Mouse (Mus musculus): ENCODE data around the gene Smim5. TPM values are rescaled to one million over a fixed set of nuclear protein-coding genes. Genes with fewer than 3 reads are reported as not detected.

Gene Smim5
- total RNA-seq, 2 experiments from 2014 or later: 0.46 to 0.74 TPM

DNA sequence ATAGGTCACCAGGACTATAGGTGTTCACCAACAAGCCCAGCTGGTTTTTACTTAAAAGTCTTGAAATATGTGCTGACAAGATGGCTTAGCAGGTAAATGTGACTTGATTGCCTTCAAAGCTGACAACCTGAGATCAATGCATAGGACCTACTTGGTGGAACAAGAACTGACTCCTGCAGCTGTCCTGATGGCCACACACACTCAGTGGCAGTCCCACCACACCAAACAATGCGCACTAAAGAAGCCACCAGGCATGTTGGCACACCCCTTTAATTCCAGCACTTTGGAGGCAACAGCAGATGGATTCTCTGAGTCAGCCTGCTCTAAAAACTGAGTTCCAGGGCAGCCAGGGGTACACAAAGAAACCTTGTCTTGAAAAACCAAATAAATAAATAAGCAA is 22.2 kb downstream of the Smim5 start:
- no peak for DNase-seq (ENCODE audit: low spot score in 2 of 2)

DNA sequence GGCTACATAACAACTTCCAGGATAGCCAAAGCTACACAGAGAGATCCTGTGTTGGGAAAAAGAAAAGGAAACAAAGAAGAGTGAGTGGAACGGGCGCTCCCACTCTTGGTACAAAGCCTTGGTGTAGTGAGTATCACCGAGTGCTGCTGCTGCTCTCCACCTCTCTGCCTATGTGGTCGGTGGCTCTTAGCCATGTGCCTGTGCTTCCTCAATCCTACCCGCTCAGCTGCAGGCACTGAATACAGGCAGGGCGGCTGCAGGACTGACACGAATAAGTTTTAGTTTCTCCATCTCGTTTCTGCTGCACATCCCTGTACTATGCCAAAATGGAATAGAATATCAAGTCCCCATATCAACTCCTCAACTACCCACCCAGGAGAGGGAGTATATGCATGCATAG is 29.3 kb downstream of the Smim5 start:
- DNase-seq (ENCODE audit: low spot score in 2 of 2): no peak

DNA sequence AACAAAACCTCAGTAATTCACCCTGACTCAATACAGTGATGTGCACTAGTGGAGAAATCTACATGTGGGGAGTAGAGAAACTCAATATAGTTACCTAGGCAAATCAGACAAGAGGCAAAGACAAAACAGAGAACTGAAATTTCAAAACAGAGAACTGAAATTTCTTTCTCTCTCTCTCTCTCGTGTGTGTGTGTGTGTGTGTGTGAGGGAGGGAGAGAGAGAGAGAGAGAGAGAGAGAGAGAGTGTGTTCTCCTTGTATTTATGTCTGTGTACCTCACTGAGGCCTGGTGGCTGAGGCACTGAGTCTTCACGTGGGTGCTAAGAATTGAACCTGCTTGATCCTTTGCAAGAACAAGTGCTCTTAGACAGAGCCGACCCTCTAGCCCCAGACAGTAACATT is 30.1 kb downstream of the Smim5 start:
- no peak for DNase-seq (ENCODE audit: low spot score in 2 of 2)

DNA sequence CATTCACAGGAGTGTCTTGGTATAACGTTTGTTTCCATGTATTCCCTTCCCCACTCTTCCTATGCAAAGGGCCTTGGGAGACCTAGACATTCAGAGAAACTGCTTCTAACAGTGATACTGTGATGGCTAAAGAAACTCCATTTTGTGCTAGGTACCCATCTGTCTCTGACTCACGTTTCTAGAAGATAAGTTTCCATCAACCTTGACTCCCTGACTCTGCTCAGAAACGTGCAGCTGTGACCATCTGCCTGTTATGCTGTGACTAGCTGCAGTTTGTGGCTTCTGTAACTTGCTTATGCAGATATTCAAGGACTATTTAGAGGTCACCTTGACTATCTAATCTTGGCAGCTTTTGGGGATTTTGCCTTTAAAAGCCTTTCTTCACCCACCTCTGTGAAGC is 31.5 kb downstream of the Smim5 start:
- no peak for DNase-seq (ENCODE audit: low spot score in 2 of 2)

DNA sequence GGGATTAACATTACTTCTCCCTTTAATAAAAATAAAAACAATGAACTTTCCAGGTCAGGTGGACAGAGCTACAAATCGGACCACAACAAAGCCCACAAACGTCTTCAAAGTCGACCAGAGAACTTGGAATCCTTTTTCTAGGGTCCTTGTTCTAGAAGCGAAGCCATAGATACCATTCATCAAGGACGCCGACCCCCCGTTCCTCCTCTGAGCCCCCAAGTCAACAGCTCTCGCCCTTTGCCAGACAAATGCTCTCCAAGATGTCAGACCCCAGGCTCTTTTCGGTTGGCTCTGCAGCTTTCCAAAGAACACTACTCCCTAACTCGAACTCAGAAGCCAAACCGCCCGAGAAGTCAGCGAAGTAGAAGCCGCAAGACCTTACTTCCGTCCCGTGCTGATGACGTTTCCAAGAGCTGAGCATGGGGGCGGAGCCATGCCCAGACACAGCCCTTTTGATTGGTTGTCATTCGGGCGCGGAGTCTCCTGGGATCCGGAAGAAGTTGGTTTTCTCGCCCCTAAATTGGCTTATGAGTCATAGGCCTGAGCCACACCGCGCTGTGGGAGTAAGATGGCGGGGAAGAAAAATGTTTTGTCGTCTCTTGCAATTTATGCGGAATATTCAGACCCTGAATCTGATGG is 33.5 kb downstream of the Smim5 start, which contains the start of the genes Sap30bp and Recql5:
Gene Sap30bp (plus strand): TSS at position 175 of the 639 bp plus-strand sequence.
Gene Recql5 (minus strand): TSS at position 370 of the 639 bp plus-strand sequence.
- DNase-seq (ENCODE audit: low spot score in 2 of 2): peak; percentile 97 to 99

DNA sequence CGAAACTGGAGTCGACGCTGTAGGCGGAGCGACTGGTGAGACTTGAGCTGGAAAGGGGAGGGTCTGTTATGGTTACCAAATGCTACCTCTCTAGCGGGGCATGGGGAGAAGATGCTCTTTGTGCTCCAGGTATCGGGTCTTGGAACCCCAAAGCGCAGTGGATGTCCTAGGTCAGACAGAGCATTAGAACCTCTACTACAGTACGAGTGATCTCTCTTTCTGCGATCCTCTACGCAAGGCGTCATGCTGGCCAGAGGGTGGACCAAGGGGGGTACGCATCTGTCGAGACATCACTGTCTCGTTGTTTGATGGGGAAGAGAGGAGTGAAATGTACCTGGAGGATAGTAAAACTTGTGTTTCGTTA is 34.0 kb downstream of the Smim5 start:
- DNase-seq (ENCODE audit: low spot score in 2 of 2): no peak

DNA sequence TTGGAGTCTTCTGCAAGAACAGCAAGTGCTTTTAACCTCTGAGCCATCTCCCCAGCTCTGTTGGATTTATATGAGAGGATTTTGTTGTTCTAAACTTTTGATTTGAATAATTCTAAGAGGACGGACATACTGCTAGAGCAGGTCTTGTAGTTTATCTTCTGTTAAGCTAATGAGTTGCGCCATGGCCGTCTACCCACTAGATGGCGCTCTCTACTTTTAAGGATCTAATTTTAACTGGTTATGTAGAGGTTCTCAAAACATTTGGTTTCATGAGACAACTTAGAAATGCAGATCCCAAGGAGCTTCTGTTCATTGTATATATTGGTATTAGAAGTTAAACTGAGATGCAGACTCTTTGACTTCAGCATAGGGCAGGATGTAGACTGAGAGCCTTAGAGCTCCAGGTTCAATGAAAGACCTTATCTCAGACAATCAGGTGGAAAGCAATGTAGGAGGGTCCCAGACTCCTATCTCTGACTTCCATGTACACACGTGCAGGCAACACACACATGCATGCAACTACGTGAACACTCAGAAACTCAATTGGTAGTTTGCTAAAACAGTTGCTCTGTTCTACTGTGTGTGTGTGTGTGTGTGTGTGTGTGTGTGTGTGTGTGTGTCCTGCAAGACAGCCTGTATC is 40.0 kb downstream of the Smim5 start:
- DNase-seq (ENCODE audit: low spot score in 2 of 2): peak in 1 of 2 experiments; percentile 89

DNA sequence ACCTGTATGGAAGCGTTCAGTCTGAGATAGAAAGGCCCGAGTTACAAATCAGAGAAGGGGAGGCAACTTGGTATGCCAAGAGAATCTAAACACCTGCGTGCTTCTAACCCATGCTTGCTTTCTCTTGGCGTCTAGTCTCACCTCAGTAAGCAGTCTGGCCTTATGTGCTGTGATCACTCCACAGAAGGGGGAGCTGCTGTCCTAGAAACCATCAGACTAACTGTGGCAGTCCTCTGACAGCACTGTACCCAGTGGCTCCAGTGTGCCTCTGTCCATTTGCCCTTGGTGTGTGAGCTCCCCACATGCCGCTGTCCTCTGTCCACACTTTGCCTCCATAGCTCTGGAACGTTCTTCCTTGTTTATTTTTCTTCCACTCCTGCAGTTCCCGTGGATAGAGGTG is 42.2 kb downstream of the Smim5 start:
- DNase-seq (ENCODE audit: low spot score in 2 of 2): no peak

DNA sequence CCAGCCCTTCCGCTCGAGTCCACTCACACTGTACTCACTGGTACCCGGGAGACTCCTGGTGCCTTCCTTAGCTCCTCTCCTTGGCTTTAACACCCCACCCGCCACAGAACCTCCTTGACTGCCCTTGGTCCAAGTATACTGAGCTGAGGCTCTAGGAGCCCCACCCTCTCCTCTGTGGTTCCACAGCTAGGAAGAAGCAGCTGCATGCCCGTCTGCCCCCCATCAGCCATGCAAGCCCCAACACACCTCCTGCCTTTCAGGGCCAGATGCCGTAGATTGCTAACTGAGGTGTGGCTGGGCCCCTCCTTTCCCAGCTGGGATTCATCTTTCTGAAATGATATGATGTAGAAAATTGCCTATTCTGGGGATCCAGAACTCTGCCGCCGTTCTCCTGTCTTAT is 45.5 kb downstream of the Smim5 start:
- no peak for DNase-seq (ENCODE audit: low spot score in 2 of 2)

DNA sequence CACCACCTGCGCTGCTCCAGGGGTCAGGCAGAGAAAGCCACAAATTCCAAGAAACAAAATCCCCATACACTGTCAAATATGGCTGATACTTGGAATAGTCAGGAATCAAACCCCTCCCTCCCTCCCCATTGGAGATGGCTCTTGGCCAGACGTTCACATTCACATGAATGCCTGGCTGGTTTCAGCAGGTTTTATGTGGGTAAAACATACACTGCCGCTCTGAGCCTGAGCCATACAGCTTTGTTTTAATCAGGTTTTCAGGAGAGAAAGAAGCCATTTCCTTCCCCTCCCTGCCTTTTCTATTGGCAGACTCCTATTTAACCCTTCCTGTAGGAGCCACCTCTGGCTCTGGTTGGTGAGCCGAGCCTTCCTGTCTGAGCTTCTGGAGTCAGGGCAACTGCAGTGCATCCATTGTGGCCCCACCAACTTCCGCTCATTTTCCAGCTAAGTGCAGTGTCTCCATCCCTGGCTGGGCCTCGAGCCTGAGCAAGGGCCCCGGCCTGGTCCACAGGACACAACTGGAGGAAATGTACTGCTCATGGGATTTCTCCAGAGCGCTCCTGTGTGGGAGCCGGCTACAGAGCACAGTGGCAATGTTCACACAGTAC is 46.6 kb downstream of the Smim5 start:
- DNase-seq (ENCODE audit: low spot score in 2 of 2): no peak

DNA sequence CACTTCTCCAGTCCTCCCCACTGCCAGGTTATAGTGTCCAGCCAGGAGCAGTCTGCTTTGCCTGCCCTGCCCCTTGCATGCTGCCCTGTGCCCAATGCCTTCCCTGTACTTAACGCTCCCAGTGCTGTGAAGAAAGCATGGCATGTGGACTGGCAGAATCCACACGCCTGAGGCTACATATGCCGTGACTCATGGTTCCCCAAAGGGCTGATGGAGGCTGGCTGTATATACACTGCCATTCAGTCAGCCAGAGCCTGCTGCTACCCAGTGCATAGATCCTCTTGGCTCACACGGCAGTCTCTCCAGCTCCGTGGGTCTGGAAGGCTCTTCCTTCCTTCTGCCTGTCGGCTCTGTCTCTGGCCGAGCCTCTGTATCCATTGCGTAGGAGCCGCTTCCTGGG is 48.5 kb downstream of the Smim5 start:
- DNase-seq (ENCODE audit: low spot score in 2 of 2): no peak

DNA sequence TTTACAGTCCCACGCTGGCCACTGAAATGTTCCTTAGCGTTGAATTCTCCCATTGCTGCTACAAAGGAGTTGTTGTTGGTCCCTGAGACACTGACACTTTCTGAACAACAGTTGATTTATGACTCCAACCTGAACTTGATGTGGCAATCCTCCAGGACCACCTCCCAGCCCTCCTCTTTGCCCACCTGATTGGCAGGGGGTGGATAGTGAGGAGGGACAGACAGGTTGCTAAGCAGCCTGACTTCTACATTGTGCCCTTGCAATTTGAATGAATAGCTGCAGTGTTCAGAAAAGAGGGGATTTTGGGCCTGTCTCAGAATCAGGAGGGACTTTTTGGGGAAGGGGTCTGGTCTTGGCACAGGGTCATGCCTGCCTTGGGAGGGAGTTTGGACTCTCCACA is 51.0 kb downstream of the Smim5 start:
- no peak for DNase-seq (ENCODE audit: low spot score in 2 of 2)

DNA sequence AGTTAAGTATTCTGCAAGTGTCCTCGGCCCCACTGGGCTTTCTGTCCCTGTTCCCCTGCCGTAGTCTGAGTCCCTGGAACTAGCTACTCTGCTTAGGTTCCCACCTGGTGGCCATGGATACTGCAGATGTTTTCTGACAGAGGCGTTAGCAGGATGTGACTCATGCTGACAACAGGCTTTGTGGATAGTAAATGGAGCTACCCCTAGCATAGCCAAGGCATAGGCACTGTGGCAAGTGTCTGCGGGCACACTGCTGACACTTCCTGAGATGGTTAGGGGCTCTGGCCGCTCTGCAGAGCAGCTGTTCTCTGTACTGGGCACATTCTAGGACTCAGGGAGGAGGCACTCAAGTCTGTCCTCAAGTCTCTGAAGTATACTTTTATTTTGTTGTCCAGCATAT is 54.9 kb downstream of the Smim5 start:
- no peak for DNase-seq (ENCODE audit: low spot score in 2 of 2)

DNA sequence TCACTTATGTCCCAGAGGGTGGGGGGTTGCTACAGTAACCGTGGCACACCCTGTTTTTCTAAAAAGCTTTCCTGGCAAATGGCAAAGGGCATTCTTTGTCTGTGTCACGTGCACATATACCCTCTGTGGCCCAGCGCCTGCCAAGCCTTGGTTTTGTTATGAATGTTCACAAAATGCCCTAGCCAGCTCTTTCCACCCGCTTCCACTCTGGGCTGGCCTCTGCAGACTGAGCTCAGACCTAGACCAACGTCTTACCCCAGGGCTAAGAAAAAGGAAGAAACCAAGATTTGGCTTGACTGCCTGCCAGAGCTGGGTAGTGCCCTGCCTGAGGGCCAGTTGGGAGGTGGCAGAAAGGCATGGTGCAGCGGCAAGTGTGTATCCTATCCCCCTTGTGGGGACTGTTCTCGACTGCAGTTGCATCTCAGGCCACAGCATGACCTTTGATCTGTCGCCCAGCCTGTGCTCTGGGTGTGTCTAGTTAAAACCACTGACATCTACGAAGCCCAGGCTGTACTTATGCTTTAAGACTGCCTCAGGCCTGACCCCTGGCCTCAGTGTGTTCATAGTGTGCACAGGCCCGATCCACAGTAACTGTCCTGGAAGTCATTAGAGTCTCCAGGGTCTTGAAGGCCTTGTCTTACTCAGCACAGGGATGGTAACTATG is 55.6 kb downstream of the Smim5 start:
- DNase-seq (ENCODE audit: low spot score in 2 of 2): peak in 1 of 2 experiments; percentile 32

Other genes starting within 250 kb of the Smim5 start
- gene Grb2, start 191.4 kb upstream of the Smim5 start, total RNA-seq (2021): 100 to 1,000 TPM; 184 to 203 TPM
- gene Tmem94, start 134.5 kb upstream of the Smim5 start, total RNA-seq (2021): 10 to 100 TPM; 50.9 to 56.1 TPM
- 10 to 100 TPM; 19.4 to 19.9 TPM for gene Caskin2, start 86.3 kb upstream of the Smim5 start, total RNA-seq (2021)
- 10 to 100 TPM; 11.1 to 11.4 TPM for gene Tsen54, start 85.2 kb upstream of the Smim5 start, total RNA-seq (2021)
- gene Llgl2, start 75.9 kb upstream of the Smim5 start, total RNA-seq (2021): 1 to 10 TPM; 2.5 to 3.0 TPM
- gene Myo15b, start 41.6 kb upstream of the Smim5 start, total RNA-seq (2021): under 1 TPM; 0.15 to 0.57 TPM
- gene Smim6, start 12.1 kb downstream of the Smim5 start, total RNA-seq (2021): not detected
- gene Sap30bp, start 33.3 kb downstream of the Smim5 start, total RNA-seq (2021): 10 to 100 TPM; 51.3 to 56.7 TPM
- gene Recql5, start 33.5 kb downstream of the Smim5 start, total RNA-seq (2021): 10 to 100 TPM; 28.6 to 29.4 TPM
- 1 to 10 TPM; 7.9 to 8.7 TPM for gene Itgb4, start 74.7 kb downstream of the Smim5 start, total RNA-seq (2021)
- gene Galk1, start 112.8 kb downstream of the Smim5 start, total RNA-seq (2021): 10 to 100 TPM; 11.7 to 14.1 TPM
- 100 to 1,000 TPM; 267 to 281 TPM for gene H3f3b, start 128.0 kb downstream of the Smim5 start, total RNA-seq (2021)
- gene Unk, start 130.4 kb downstream of the Smim5 start, total RNA-seq (2021): 10 to 100 TPM; 20.6 to 23.1 TPM
- 1 to 10 TPM; 1.6 to 3.0 TPM for gene Unc13d, start 178.0 kb downstream of the Smim5 start, total RNA-seq (2021)
- 100 to 1,000 TPM; 450 to 480 TPM for gene Wbp2, start 187.0 kb downstream of the Smim5 start, total RNA-seq (2021)
- gene Trim47, start 227.2 kb downstream of the Smim5 start, total RNA-seq (2021): 1 to 10 TPM; 4.8 to 6.2 TPM
- gene Trim65, start 231.2 kb downstream of the Smim5 start, total RNA-seq (2021): 1 to 10 TPM; 6.7 to 8.3 TPM
- 10 to 100 TPM; 60.2 to 61.2 TPM for gene Mrpl38, start 238.9 kb downstream of the Smim5 start, total RNA-seq (2021)